Mouse (Mus musculus) fat pad, adult 2 months (tissue): ENCODE measurements around the gene Usp54.

Experiments used
- DNase-seq: peaks from one replicate; pipeline ENCODE4 v3.0.0-alpha.2; 2011; ENCODE audit warnings: low read depth, low spot score; ENCODE audit errors: extremely low read depth

Usp54 gene

GRCm38 (mm10) chr14:20529643-20530042, 111.2 kb downstream of the Usp54 start:
- no peak for DNase-seq

- DNase-seq: no peak
Observed at GRCm38 (mm10) chr14:20520179-20520578, 120.7 kb downstream of the Usp54 start.

- no peak for DNase-seq
Observed at GRCm38 (mm10) chr14:20508424-20508823, 132.4 kb downstream of the Usp54 start.

- DNase-seq: no peak
Observed at GRCm38 (mm10) chr14:20502966-20503365, 137.9 kb downstream of the Usp54 start.

GRCm38 (mm10) chr14:20499982-20500381, 140.9 kb downstream of the Usp54 start:
- no peak for DNase-seq
